Mouse (Mus musculus) lung, postnatal 4 days (tissue): ENCODE data around the gene Gm10197.
"Not testable (repeated sequence)": the region's sequence is repeated elsewhere in the genome, so short reads cannot be mapped to it uniquely, and the experiment has no call there.

Source experiments
- DNase-seq, 2 experiments: peaks; one replicate each; pipeline ENCODE4 v3.0.0; 2021

Gm10197 gene

GRCm38 (mm10) chr19:53371666-53372065, at the start of gene Gm10197:
Gene Gm10197 (minus strand): TSS chr19:53371766.
- no peak for DNase-seq

GRCm38 (mm10) chr19:53420924-53421582, 49.5 kb upstream of the Gm10197 start:
- peak; percentile 85 to 87 for DNase-seq

GRCm38 (mm10) chr19:53419834-53420233, 48.3 kb upstream of the Gm10197 start:
- peak; percentile 67 to 87 for DNase-seq

GRCm38 (mm10) chr19:53415198-53415597, 43.6 kb upstream of the Gm10197 start:
- DNase-seq: no peak

GRCm38 (mm10) chr19:53414650-53415049, 43.1 kb upstream of the Gm10197 start:
- DNase-seq: no peak

- DNase-seq: no peak
Measured at GRCm38 (mm10) chr19:53413617-53414380, 42.2 kb upstream of the Gm10197 start.

GRCm38 (mm10) chr19:53412149-53412848, 40.7 kb upstream of the Gm10197 start:
- DNase-seq: no peak

- no peak for DNase-seq
Measured at GRCm38 (mm10) chr19:53409663-53410307, 38.2 kb upstream of the Gm10197 start.

GRCm38 (mm10) chr19:53408398-53408797, 36.8 kb upstream of the Gm10197 start:
- DNase-seq: no peak

- DNase-seq: no peak
Measured at GRCm38 (mm10) chr19:53407350-53407749, 35.8 kb upstream of the Gm10197 start.

- DNase-seq: no peak
Measured at GRCm38 (mm10) chr19:53405810-53406209, 34.2 kb upstream of the Gm10197 start.

- DNase-seq: no peak
Measured at GRCm38 (mm10) chr19:53404837-53405356, 33.3 kb upstream of the Gm10197 start.

- no peak for DNase-seq
Measured at GRCm38 (mm10) chr19:53404219-53404836, 32.8 kb upstream of the Gm10197 start.

- DNase-seq: no peak
Measured at GRCm38 (mm10) chr19:53402741-53403432, 31.3 kb upstream of the Gm10197 start.

GRCm38 (mm10) chr19:53400332-53401110, 29.0 kb upstream of the Gm10197 start:
- DNase-seq: no peak

GRCm38 (mm10) chr19:53399213-53399612, 27.6 kb upstream of the Gm10197 start:
- DNase-seq: no peak

- no peak for DNase-seq
Measured at GRCm38 (mm10) chr19:53397451-53398233, 26.1 kb upstream of the Gm10197 start.

GRCm38 (mm10) chr19:53395805-53396204, 24.2 kb upstream of the Gm10197 start:
- not testable (repeated sequence) for DNase-seq

GRCm38 (mm10) chr19:53394956-53395355, 23.4 kb upstream of the Gm10197 start:
- not testable (repeated sequence) for DNase-seq

- DNase-seq: peak; percentile 58 to 59
Measured at GRCm38 (mm10) chr19:53394552-53394951, 23.0 kb upstream of the Gm10197 start.
